Mouse (Mus musculus): Measurements from ENCODE around the gene Ttc33.

The Ttc33 gene

GRCm38 (mm10) chr15:5185366-5186292 lies at the start of gene Ttc33:
Gene Ttc33 (plus strand): TSS chr15:5185525.
- DNase-seq (ENCODE audit: low spot score in 2 of 2), result peak; percentile 58 to 60

DNA sequence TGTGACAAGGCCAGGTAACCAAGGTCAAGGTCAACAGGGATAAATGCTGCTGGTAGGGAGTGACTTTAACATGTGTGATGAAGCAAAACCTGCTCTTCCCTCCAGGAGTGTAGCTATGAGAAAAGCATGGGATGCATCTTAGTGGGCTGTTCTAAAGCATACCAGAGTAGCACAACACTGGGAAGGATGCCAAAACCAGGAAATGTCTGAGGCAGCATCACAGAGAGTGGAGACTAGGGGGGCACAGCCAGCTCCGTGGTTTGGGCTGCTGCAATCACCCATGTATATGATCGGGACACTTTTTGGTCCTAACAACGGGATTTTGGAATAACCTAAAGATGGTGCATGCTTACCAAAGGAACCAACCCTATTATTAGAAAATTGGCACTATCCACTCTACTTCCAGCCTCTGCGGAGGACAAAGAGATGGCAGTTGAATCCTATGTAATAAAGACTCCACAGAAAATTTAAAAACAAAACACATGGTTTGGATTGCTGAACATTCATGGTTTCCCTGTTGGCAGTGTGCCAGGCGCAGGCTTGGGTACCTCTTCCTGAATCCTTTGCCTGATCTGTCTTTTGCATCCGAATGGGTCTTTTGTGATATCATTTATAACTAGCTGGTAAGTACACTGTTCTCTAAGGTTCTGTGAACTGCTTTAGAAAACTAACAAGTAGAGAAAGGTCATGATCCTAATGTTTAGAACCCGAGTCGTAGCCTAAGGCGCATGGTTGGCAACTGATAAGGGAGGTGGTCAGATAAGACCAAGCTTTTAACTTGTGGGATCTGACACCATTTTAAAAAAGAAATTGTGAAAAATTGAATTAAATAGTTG lies 47.1 kb upstream of the Ttc33 start:
- no peak for DNase-seq (ENCODE audit: low spot score in 2 of 2)

DNA sequence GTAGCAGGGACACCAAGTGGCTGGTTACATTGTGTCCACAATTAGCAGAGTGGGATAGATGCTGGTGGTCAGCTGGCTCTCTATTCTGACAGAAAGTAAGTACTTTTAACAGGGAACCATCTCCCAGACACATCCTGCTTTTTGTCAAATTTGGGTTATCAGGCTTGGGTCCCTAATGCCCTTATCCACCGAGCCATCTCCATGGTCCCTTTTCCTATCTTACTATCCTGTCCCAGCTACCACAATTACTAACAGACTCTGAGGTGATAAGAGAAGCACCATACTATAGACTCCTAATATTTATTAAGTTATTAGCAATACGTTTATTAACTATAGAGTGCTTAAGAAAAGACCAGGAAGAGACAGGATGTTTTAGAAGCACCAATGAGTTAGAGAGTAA lies 46.0 kb upstream of the Ttc33 start:
- DNase-seq (ENCODE audit: low spot score in 2 of 2), result no peak

DNA sequence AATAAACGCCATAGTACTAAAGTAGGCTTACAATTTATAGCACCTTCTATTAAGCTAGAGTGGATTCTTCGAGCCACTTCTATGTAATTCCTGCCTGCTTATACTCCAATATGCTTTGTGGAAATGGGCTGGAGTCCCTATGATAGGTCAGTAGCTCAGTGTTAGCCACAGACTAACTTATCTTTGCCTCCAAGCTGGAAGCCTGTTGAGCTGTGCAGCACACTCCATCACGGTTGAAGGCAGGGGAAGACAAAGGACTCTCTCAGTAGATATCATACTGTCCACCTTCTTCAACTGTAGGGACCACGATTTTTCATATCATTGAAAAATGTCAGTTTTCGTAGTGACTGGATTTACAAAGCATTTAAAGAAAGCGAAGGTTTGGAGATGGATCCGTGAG lies 45.5 kb upstream of the Ttc33 start:
- DNase-seq (ENCODE audit: low spot score in 2 of 2), result no peak

- DNase-seq (ENCODE audit: low spot score in 2 of 2), result no peak
Observed at GRCm38 (mm10) chr15:5140357-5140756, 45.0 kb upstream of the Ttc33 start.

DNA sequence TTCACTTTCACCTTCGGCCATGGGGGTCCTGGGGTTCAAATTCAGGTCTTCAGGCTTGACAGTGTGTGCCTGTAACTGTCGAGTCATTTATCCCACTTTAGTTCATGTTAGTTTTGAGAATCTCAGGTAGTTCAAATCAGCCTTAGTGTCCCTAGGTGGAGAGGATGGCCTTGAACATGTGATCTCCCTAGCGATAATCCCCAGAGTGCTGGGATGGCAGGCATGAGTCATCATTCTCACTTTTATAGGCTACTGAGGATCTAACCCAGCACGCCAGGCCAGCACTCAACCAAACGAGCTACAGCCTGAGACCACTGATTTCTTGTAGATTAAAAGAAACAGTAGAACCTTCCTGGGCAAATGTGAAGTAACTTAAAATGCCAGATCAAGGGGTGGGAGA lies 43.3 kb upstream of the Ttc33 start:
- no peak for DNase-seq (ENCODE audit: low spot score in 2 of 2)

DNA sequence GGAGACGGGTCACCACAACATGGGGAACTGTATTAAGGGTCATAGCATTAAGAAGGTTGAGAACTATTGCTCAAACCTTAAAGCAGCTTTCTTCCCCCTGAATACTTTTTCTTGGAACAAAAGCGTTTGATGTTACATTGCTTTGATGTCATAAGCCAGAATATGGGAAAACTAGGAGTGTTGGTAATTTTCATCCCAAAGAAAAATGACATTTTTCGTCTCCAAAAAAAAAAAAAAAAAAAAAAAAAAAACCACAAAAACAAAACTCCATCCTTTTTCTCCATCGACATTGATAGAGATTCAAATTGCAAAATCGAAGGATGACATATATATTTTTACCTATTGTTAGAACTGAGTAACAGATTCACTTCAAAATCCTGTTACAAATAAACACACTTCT lies 42.6 kb upstream of the Ttc33 start:
- DNase-seq (ENCODE audit: low spot score in 2 of 2), result no peak

- DNase-seq (ENCODE audit: low spot score in 2 of 2), result peak; percentile 23 to 67
Observed at GRCm38 (mm10) chr15:5143361-5144020, 41.8 kb upstream of the Ttc33 start, which contains the start of gene Prkaa1. Gene Prkaa1 (plus strand): TSS chr15:5143861.

DNA sequence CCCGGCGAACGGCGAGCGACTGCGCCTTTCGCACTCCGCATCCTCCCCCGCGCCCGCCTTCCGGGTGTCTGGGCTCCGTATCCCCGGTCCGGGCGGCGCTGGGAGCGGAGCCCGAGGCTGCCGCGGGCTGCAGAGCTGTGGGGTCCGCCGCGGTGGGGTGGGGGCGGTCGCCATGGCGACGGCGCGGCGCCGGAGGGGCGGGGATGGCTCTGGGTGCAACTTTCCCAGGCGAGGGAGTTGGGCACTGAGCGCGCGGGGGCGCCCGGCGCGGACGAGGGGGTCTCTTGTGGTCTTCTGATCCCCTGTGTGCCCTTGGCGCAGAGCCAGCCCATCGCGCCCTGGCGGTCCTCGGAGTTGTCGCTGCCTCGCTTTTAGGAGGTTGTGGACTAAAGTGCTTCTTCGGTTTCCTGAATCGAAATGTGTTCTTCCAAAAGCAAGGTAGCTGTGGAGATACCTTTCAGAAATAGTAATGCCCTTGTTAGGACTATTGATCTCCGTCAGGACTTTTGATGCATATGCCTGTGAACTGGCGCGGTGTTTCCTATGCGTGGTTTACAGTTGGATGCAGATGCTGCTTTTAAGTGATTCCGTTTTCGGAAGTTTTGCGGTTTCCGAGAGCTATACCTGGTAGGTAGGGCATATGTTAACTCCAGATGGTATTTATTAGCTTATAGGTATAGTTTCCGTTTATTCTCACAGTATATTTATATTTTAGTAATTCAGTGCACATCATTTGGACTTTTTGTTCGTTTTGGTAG lies 41.1 kb upstream of the Ttc33 start:
- peak in 1 of 2 experiments; percentile 58 for DNase-seq (ENCODE audit: low spot score in 2 of 2)

DNA sequence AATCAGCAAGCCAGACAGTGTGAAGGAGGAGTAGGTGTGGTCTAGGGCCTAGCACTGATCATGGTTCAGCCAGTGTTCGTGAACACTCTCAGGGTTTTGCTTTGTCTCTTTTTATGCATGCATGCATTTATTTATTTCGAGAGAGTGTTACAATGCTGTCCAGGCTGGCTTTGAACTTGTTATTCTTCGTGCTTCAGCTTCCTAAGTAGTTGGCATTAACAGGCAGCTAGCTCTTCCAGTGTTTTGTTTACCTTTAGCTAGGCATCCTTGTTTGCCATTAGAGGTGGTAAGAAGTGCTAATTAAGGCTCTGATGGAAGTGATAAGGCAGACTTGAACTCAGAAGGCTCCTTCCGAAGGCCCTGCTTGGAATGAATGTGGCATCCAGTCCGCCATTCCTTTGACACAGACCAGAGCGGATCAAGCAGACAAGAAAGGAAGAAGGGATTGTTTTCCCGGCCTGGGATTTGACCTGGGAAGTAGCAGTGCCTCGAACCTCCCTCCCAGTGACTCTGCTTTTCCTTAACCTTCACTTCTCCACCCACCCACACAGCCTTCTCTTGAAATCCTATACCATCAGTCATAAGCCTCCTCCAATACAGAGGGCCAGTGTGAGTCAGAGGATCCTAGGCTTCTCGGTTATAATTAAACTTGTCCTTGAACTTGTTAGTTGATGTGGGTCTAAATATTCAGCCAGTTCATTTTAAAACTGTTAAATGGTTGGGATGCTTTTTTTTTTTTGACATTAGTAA lies 40.0 kb upstream of the Ttc33 start:
- DNase-seq (ENCODE audit: low spot score in 2 of 2), result no peak

DNA sequence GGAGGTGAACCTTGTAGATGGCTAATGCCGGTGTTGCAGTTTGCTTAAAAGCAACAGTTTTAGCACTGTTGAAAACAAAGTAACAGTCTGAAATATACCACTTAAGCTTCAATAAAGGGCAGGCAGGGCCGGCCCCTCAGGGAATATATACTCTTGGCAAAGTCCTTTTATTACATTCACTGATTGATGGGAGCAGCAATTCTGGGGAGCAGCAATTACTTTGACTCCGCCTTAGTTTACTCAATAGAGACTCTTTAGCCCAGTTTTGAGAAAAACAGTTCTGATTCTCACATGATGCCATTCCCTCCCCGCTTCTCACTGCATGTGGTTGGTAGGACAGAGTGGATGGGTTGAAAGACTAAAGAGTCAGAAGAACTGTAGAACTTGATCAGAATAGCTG lies 36.1 kb upstream of the Ttc33 start:
- no peak for DNase-seq (ENCODE audit: low spot score in 2 of 2)

- no peak for DNase-seq (ENCODE audit: low spot score in 2 of 2)
Observed at GRCm38 (mm10) chr15:5152171-5152570, 33.2 kb upstream of the Ttc33 start.

DNA sequence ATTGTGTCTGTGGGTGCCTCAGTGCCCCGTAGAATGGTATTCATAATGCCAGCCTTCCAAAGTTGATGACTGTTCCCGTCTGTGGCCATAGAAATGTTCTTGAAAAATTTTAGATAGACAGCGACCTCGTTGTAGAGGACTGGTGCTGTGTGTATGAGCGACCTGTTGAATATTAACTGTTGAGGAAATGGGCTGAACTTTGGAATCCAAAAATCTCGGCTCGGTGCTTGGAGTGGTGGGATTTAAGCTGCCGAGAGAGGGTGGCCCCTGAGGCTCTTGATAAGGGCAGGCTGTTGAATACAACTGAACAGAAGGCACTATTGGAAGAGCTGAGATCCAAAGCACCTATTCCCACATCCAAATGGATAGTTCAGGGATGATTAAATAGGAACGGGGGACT lies 30.7 kb upstream of the Ttc33 start:
- no peak for DNase-seq (ENCODE audit: low spot score in 2 of 2)

DNA sequence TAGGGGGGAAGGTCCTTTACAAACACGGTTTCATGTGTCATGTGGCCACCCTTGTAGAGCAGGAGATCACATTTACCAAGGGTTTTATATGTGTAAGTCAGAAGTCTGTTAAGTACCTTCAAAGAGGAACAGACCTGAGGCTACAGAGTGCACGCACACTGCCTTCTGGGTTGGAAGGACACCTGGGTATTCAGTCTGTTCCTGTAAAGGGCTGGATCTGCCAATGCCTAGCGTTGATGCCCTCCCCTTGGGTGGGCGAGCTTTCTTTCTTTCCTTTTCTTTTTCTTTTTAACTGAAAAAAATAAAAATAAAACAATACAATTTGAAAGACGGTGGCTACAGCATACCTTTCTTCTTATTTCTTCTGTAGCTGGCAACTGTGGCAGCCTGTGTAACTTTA lies 30.2 kb upstream of the Ttc33 start:
- DNase-seq (ENCODE audit: low spot score in 2 of 2), result no peak

DNA sequence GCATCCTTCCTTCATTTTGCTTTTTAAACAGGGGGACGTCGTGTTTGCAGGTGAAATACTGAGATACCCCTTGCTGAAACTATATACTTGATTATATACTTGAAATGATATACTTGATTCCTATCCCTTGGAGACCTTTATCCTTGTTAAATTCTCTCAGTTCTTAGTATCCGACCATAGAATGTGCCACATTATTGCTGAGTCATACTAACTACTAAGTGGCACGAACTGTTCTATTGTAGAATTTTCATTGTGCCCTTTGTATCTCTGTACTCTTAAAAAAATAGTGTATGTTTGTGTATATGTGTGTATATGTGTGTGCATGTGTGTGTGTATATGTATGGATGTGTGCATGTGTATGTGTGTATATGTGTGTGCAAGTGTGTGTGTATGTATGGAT lies 29.0 kb upstream of the Ttc33 start:
- DNase-seq (ENCODE audit: low spot score in 2 of 2), result no peak

GRCm38 (mm10) chr15:5157386-5157785 lies 27.9 kb upstream of the Ttc33 start:
- no peak for DNase-seq (ENCODE audit: low spot score in 2 of 2)

DNA sequence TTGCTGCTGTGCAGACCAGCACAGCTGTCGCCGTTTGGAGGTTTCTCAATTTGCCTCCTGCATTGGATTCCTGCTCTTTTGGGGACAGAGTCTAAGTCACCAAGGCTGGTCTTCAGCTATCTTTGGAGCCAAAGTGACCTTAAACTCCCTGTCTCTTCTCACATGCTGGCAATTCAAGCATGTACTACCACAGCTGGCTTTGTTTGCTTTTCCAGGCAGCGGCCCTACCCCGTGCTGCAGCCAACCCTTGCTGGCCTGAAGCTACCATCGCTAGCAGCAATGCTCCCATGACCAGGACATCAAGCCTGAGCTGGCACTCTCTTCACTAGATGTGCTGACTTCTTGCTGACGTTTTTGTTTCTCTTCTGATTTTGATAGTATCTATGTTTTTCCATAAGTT lies 26.5 kb upstream of the Ttc33 start:
- DNase-seq (ENCODE audit: low spot score in 2 of 2), result no peak

- DNase-seq (ENCODE audit: low spot score in 2 of 2), result no peak
Observed at GRCm38 (mm10) chr15:5165121-5165773, 20.1 kb upstream of the Ttc33 start.

DNA sequence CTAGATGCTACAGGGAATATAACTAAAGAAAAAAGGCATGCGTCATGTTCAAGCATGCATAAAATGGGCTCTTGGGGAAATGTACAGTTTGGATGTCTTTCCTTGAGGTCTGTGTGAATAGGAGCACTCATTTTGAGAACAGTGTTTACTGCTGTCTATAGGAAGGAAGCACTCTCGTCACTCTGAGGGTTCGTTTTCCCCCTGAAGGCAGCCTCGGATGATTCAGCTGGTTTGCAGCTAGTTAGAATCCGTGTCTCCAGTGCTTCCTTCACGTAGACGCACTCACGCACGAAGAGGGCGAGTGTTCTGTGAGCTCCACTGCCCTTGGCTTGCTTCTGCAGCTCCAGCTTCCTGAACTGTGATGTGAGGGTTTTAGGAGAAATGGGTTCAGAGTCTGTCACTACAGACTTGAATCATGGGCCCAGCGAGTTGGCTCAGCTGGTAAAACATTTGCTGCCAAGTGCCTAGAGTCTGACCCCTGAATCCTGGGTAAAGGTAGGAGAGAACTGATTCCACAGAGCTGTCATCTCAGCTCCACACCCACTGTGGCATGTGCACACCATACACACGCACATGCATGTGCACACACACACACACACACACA lies 12.0 kb upstream of the Ttc33 start:
- no peak for DNase-seq (ENCODE audit: low spot score in 2 of 2)
